Mouse (Mus musculus) frontal cortex, postnatal 36 days (tissue): ENCODE data around the gene Pyy.

Source experiments
- DNase-seq, 2 experiments: peaks; one replicate each; pipeline ENCODE4 v3.0.0; 2022; ENCODE audit warnings: low spot score in 2 of 2

Gene Pyy

DNA sequence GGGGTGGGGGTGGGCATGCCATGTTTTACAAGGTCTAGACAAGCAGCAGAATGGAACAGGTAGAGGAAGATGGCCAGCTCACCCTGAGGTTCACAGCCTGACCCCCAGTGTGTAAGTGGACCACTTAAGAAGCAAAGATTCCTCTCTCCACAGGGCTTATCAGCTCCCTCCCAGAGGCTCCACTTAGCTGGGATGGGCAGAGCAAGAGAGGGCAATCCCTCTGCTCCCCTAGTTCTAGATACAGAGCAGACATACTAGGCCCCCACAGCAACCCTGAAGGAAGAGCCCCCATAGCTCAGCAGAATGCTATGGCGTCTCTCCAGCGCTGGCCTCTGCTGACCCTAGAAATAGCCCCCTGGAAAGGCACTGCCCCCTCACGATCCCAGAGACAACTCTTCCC, 12.0 kb downstream of the Pyy start:
- no peak for DNase-seq

DNA sequence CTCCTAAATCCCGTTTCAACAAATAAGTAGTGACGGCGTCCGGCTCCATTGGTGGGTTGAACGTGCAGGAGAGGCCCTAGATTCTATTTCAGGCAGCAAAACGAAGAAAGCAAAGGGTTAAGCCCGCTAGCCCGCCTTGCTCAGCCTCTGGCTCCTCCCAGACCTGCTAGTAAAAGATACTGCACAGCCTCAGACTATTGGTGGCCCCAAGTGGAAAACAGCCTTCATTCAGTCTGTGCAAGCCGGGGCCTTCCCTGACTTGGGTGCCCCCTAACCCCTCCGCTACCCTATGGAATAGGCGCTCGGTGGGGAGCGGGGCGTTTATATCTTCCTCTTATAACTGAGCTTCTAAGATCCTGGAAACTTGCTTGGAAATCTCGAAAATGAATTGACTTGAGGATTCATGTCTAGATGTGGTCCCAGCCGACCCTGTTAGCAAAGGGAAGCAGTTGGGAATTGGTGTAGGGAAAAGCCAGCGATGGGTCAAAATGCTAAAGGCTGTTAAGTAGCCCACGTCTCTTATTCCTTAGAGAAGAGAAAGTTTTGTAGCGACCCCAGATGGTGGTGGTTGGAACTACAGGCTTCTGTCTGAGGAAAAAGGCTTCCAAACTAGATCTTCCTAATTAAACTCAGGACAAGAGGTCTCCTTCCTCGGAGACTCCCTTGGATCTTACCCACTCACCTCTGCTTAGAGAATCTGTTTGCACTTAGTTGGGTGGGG, 18.4 kb downstream of the Pyy start:
- peak; percentile 67 to 75 for DNase-seq

DNA sequence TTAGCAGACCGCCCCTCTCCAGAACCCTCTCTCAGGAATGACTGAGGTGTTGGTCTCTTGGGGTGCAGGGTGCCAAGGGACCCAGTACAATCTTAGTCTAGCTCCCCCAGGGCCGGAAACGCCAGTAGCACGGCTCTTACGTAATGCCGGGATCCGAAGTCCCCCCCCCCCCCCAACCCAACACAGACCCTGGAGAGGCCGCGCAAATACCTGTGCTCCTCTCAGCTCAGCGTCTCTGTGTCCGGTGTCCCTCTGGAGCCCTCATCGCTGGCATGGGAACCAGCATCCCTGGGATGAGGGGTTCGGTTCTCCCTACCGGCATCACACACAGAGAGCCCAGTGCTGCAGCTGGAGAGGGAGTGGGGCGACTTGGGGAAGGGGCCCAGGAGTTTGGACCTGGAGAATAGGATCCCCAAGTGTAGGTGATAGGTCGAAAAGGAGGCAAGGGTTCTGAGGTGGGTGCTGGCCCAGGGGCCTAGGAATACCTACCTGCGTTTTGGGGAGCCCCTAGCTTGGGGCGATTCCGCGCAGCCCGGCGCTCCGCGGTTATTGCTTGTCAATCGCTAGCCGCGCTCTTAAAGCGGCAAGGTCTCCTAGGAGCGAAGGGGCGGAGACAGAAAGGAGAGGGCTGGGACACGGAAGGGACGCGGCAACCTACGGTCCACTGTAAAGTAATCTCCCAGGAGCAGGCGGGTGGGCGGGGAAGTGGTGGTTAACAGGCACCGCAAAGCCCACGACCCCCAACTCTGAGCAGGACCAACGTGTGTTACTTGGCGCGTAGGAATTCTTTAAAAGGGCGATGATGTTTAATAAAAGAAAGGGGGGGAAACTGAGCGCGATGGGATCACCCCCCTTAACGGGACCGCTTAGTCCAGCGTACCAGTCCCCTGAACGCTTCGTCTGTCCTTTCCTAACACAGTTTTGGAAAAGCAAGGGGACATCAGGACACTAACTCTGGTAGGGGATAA, 19.4 kb downstream of the Pyy start, which contains the start of gene Mpp2:
TSS of gene Mpp2 (minus strand) at position 585 of the 968 bp plus-strand sequence.
- peak; percentile 78 to 81 for DNase-seq

DNA sequence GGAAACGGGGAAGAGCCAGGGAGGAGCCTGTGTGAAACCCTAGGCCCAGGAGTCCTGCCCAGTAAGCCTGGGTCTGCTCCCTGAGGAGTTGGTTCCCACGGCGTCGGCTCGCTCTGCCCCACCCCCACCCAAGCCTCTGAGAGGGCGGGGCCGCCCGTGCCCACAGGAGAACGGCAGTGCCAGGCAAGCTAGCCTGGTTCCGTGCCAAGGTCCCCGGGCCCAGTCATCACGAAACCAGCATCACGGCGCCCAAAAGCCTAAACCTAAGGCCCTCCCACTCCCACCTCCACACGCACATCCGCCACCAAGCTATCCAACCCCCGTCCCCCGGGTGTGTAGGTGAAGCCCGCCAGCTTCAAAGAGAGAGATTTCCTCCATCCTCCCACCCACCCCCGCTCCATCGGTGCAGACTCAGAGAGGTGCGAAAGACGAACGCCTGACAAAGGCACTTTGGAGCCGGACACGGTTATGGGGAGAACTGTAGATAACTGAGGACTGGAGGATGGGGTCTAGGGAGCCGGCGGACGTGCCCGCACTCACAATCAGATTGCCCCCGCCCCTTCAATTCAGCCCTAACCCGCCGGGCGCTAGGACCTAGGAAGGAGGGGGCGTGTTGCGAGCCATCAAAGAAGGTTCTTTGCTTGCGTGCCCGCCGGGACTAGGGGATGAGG, 20.4 kb downstream of the Pyy start:
- DNase-seq, result peak; percentile 85

DNA sequence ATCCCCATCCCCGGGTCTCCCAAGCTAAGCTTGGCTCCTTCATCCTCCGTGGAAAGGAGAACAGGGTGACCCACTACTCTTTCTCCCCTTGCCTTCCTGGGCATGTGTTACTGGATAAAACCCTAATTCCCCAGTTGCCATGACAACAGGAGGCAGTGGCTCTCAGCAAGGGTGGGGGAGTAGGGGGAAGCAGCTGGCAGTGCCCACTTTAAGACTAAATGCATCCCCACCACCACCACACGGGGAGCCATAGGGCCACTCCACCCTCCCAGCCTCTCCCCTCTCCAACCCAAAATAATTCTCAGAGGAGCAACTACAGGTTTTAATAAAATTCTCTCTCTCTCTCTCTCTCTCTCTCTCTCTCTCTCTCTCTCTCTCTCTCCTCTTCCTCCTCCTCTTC, 21.3 kb downstream of the Pyy start:
- DNase-seq, result peak; percentile 73 to 76

DNA sequence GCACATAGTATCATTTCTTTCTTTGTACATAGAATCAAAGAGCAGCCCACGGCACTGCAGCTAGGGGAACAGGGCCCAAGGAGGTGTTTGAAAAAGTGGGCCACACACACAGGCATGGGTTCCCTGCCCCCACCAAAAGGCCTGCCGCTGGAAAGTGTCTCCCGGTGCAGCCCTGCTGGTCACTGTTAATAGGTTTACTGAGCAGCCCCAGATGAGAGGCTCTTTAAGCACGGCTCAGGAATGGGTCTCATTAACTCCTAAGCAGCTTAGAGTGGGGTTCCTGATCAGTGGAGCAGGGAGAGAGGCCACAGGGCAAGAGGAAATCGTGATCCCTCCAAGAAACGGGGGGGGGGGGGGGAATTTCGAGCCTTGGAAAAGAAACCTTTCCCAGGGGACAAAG, 23.5 kb downstream of the Pyy start:
- no peak for DNase-seq

DNA sequence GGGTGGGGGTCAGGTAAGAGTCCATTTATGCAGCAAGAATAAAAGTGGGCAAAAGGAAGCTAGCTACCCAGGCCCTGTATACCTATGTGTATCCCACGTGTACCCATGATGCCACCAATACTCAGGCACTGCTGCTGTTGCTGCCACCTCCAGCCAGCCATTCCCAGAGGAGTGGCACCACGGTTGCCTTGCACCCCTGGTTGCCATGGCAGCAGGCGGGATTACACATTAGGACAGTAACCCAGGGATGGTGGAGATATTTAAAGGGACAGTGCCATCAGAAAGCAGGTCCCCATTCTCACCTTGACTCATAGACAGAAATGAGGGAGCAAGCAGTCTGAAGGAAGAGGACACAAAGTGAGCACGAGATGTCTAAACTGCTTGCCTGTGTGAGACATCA, 24.4 kb downstream of the Pyy start:
- no peak for DNase-seq

DNA sequence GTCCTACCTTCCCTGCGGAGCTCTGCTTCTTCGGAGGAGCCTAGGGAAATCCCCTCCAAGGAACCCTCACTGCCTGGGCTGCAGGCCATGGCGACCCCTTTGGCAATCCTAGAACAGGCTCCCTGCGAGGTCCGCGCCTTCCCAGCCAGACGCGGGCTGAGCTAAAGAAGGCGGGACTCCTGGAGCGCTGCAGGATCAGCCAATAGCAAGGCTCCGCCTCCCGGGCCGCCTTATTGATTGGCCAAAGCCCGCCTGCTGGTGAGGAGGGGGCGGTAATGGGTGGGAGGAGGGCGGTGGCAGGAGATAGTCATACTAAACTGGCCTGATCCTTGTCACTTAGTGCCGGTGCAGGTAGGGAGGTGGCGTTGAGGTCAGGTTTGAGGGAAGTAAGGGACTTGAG, 25.3 kb downstream of the Pyy start:
- peak; percentile 69 to 71 for DNase-seq

DNA sequence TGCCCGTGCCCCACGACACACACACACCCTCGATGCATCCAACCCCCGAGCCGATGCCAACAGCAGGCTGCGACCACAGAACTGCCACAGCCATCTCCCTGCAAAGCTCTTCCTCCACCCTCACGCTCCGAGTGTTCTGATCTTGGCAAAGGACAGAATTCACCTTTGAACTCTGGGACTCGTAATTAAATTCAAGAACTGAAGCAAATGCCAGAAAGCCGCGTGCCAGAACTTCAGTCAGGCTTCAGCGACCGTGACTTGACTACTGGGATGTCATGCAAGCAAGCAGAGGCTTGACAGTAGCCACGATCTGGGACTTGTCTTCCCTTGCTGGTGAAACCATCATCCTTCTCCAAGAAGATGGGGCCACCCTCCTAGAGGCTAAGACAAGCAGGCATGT, 33.9 kb downstream of the Pyy start:
- DNase-seq, result no peak

DNA sequence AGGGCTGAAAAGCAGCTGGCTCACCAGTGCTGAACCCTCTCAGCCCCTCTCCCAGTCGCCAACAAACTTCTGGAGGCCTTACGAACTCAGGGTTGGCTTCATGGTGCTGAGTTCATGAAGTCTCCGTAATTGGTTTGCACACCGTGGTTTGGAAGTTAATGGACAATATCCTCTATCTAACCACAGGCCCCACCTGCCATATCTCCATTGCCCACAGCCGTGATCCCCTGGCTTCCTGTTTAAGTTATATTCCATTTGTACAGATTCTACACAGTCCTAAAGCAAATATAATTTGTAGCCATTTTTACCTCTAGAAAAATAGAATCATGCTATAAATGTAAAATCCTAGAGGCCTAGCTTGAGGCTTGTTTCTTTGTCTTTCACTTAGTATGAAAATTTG, 34.9 kb downstream of the Pyy start:
- DNase-seq, result no peak

DNA sequence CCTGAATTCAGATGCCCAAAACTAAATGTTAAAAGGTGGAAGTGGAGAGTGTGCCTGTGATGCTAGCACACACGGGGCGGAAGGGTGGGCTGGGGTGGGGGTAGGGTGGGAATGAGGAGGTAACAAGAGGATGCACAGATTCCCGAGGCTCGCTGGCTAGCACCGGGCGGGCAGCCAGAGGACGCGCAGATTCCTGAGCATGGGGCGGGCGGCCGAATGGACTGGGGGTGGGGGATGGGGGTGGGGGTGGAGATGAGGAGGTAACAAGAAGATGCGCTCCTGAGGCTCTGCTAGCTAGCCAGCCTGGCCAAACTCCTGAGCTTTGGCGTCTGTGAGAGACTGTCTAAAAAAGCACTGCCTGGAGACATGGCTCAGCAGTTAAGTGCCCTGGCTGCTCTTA, 37.2 kb downstream of the Pyy start:
- DNase-seq, result no peak

DNA sequence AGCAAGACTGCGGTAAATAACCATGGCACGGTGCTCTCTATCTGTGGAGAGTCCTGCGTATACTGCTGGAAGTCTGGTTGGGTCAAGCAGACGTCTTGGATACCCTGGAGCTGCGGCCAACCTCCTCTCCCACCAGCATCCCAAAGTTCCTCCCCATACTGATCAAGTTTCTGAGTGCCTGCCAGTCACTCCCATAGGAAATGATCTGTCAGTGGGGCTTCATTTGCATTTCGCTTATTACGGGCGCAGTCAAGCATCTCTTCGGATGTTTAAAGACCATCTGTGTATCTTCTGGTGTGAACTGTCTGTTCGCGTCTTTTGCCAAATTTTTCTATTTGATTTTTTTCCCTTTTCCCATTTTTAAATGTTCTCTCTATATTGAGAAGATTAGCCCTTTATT, 38.0 kb downstream of the Pyy start:
- no peak for DNase-seq

DNA sequence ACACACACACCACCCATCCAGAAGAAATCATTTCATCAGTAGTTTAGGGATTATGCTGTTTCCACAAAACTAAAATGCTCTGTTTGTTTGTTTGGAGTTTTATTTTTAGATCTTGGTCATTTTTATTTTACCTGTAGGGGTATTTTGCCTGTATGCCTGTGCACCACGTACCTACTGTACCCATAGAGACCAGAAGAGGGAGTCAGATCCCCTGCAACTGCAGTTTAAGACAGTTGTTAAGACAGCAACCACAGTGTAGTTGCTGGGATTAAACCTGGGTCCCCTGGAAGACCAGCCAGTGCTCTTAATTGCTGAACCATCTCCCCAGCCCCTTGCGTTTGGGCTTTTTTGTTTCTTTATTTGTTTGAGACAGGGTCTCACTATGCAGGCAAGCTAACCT, 38.7 kb downstream of the Pyy start:
- DNase-seq, result no peak

DNA sequence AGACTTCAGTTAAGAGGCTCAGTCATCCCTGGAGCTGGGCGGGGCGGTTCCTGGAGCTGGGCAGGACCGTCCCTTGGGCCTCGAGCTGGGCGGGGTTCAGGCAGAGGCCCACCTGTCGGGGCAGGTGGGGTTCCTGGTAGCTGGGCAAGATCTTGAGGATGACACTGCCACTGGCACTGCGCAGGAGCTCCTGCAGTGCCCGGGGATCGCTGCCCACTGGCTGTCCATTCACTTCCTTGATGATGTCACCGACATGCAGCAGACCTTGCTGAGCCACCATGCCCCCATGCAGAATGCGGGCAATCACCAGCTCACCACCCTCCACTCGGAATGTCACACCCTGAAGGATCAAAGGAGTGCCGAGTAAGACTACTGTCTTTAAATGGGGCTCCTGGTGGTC, 44.6 kb downstream of the Pyy start:
- no peak for DNase-seq

DNA sequence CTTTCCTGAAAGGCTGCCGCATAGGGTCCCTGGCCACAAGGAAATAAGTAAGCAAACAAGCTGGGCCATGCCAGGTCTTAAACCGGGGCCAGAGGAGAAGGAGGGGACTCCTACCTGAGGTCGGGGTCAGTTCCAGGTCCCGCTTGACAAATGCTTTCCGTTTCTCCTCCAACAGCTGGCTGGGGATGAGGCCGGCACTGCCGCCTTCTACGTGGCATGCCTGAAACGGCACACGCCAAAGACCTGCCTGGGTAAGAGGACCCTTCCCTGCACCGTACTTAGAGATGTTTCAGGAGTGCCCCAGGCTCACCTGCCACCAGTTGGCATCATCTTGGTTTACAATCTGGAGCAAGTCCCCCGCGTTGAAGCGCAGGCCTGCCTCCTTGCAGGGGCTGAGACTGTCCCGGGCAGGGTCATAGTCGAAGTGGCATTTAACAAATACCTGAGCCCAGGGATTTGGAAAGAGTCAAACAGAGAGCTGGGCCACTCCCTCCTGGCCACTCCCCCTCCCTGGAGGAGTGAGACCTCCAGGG, 45.6 kb downstream of the Pyy start:
- DNase-seq, result no peak

DNA sequence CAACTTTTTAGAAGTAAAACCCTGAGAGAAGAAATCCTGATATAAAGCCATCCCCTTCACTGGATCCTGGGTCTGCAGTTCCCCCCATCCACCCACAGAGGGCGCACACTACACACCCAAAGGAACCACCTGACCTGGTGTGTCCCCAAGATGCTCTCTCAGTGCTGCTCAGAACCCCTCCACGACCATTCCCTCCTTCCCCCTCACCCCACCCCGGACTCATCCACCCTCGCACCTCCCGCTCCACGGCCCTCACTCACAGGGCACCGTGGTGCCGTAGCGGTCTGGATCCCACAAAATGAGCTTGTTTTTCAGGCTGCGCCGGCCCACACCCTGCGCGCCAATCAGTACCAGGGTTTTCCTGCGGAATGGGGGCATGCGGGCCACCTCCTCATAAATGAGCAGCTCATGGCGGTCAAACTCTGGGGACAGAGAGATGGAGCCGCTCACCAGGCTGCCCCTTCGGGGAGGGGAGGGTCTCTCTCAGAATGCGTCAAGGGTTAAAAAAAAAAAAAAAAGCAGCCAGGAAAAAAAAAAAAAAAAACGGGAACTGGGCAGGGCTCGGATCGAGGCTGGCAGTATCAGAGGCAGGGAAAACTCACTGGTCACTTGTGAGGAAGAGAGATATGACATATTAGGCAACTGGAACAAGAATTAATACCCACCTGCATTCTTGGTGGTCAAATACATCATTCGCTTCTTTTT, 46.2 kb downstream of the Pyy start:
- peak; percentile 76 to 84 for DNase-seq
